Mouse (Mus musculus) T-cell, adult 2 months (primary cell): ENCODE results near the gene Vps13d.

Source experiments
- DNase-seq: peaks from one replicate; pipeline ENCODE4 v3.0.0; 2022; ENCODE audit warnings: low spot score

The Vps13d gene

DNA sequence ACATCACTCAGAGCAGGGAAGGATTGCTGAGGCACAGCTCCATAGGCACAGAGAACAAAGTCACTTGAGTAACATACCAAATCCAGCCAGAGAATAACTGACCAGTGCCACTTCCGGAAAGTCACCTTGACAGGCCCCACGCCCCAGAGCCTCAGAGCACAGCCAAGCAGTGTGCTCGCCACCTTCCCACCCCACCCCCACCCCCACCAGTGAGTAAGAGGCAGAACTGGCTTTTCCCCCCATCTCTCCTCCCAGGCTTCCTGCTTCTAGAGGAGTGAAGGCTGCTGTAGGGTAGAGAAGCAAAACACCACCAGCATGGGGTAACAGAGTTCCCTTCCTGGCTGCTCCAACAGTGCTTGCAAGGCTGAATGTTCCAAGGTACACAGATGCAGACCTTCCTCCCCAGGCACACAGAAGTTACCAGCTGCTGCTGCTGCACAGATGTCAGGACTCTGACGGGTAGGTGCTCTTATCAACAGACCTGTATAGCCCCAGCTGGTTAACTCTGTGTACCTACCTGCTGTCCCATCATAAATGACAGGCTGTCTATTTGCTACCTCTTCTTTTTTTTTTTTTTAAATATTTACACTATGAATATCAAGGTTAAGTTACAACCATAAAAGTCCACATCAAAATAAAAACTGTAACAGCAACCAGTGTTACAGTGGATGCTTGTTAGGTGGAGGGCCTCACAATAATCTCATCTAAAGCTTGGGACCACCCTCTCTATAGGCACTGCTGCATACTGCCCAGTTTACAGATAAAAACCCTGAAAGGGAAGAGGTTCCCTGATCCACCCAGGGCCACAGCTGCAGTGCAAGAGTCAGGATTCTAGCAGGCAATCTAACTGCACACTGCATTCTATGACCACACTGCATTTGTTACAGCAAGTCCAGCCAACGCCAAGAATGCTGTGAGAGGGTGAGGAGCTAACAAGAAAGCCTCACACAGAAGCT, 47.5 kb downstream of the Vps13d start:
- peak; percentile 16 for DNase-seq

DNA sequence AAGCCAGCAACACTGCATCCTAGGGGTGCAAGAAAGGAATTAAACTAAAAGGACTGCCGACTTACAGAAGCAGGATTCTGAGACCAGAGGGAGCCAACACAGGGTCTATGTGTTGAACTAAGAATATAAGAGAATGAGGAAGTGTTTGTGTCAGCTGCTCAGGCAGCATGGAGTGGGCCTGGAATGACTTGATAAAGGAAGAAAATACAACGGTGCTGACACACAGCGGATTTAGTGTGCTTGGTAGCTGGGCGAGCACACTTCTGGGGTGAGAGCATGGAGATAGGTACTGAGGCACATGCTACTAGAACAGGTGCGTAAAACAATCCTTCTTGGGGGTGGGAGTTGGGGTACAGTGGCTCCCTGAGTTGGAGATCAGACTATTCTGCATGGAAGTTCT, 51.3 kb downstream of the Vps13d start:
- no peak for DNase-seq

DNA sequence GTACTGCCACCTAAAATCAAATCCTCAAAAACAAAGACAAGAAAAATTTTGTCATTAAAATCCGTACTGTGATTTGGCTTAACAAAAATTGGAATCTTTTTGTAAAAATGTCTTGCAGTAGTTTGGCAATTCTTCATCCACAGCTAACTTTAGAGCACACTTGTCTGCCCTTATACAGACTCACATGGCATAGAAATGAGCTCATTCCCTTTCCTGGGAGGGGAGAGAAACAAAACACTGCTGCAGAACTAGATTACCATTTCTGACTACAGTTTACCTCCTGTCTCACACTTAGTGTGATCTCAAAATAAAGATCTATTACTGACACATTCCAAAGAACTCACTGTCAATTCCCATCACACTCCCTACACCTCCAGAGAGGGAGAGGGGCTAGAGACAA, 58.1 kb downstream of the Vps13d start:
- DNase-seq, result no peak

DNA sequence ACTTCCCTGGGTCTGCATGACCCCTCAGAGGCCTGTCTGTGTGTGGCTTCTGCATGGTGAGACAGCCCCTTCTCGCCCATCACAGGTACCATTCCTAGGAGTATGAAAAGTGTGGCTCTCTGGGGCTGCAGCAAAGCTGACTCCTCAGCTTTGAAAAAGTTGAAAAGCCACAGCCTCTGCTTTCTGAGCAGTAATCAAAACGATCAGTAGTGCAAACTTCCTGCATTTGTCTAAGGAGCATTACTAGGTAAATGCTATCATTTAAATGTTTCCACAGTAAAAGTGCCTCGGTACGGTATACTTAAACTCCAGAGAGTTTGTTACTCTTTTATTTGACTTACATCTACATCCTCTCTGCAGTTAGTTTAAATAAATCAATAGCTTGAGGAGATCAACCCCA, 59.3 kb downstream of the Vps13d start:
- DNase-seq, result no peak

DNA sequence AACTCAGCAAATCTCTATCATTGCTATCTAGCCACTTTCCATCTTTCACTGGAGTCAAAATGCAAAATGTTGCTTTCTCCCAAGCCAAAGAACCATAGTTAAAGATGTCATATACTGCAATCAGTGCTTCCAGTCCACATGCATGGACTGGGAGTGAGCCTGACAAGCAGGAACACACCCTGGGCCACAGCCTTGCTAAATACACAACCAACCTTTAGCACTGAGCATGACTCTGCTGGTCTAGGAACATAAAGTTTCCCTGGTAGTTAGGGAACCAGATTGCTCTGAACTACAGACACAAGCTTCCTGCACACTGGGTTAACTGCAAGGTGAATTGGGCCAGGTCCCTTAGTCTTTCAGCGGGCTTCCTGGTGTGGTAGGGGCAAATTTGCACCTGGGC, 64.0 kb downstream of the Vps13d start:
- no peak for DNase-seq

DNA sequence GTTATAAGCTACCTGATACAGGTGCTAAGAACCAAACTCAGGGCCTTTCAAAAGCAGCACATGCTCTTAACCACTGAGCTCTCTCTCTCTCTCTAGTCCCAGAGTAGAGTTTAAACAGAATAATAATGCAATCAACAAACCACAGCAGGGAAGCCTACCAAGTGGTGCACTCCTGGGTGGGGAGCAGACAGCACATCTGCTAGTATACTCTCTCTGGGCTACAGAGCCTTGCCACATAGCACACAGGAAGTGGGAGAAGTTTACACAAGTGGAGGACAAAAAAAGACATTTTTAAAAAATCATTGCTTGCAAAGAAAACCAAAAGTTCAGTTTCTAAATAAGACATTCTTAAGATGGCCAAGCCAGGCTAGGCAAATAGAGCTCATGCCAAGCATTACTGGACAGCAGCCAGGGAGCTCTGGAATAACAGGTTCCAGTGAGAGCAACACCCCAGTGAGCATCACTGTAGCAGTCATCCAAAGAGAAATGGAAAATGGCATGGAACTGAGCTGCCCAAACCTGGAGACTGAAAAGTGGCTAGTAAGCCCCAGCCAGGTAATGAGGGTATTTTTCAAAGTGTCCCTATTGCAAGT, 64.8 kb downstream of the Vps13d start:
- no peak for DNase-seq

DNA sequence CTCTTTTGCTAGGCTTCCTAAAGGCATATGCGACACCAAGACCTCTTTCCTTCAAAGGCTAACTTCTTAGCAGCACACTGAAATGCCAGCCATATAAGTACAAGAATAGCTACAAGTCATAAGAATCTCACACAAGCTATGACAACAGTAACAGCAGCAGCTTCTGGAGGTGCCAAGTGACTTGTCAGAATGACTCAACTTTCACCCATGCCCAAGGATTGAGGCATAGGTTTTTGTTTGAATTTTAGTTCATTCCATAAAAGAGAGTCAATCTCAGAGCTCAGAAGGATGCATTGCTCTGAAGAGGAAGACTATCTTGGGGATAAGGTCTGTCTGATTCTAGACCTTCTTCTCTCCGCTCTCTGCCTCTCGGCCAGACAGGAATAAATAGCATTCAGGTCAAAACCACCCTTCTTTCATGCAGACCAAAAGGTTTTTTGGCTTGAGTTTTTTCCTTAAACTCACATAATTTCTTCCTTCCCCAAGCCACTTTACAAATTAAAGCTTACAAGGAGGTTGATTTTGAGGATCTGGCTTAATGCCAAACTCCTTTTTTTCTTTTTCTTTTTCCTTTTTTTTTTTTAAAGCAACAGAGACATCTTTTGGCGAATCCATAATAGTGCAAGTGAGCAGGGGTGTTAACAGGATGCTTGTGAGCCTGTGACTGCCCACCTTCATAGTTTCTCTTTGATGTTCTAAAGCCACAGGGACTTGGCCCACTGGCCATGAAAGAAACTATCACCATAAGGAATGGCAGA, 69.2 kb downstream of the Vps13d start:
- no peak for DNase-seq

DNA sequence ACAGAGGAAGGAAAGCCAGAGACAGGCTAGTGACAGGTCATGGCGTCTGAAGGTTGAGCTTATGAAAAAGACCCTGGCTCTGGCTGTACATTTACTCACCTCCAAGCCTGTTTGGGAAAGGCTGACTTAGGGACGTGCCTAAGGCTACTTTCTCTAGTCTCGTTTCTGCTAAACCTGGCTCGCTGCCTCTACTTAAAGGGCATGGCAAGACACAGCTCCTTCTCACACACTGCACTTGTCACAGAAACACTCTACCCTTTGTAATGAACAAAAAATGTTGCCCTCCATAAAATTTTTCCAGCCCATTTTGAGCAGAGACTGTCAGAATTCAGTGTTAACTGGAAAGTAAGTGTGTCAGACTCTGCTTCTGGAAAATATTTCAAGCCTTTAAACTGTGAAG, 70.4 kb downstream of the Vps13d start:
- no peak for DNase-seq

DNA sequence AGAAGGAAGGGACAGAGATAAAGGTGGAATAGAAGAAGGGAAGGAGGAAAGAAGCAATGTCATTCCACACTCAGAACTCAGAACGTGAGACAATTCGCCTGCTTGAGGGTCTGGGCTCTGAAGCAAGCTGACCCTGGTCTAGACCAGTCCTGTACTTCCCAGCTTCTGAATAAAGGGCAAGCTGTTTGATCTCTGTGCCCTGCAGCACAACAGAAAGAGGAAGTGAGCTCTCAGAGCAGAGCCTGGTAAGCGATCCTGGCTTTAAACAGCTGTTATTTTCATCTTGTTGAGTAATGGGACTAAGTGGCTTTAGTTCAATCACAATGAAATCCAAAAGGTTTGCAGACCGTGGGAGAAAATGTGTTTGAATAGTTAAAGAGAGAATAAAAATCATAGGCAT, 83.2 kb downstream of the Vps13d start:
- DNase-seq, result no peak

DNA sequence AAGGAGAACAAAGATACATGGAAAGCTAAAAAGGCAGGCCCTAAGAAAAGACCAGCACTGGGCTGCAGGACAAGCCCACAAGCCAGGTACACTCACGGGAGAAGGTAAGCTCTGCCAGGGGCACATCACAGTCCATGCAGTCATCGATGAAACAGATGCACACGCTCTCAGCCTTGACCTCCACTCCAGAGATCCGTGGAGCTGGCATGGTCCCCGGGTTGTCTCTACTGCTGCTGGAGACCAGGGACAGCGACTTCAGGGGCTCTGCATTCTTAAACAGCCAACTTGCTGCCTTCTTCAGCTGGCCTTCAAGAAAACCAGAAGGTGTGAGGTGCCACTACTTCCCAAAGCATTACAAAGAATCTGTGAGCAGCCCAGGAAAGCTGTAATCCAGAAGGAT, 84.1 kb downstream of the Vps13d start:
- DNase-seq, result no peak

DNA sequence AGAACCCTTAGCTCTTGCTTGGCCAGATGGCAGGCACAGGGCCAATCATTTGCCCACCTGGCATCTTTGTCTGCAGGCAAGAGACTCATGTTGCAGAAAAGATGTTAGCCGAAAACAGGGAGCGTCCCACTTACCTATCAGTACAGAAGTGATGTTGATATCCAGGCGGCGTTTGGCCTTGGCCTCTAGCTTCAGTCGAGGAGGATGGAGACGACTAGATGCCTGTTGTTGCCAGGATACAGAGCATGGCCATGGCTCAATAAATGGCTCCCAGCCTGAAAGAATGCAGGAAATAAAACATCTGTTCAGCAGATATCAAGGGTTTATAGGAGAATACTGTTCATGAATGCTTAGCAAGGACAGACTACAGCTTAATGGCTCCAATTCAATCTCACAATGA, 88.0 kb downstream of the Vps13d start:
- no peak for DNase-seq

DNA sequence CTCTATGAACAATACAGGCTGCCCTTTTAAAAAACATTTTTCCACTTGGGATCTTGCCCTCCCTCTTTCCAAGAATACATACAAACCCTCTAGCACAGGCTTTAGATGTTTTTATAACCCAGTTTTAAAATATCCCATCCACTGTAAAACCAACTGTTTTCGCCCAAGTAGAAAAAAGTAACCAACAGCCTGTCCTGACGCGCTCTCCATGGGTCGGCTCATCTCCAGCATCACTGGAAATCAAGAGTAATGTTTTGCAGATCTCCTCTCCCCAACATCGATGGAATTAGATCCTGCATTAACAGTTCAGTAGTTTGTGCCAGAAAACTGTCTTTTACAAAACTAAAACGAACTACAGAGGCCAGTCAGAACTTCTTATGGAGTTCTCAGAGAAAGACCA, 89.5 kb downstream of the Vps13d start:
- no peak for DNase-seq

DNA sequence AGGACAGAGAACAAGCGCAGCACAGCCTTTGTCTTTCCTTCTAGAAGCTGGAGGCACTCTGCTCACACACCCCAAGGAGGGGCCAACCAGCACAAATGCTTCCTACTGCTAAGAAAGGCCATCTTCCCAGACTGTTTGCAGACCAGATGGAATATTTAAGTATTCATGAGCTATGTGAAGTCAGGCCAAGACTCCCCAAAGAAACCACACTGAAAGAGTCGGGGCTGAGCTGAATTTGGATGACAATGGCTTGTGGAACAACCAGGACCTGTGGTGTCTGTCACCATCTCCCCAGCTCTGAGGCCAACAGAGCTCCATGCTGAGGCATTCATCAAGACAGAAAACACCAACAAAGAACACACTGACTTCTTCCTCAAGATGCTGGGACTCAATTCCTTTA, 89.9 kb downstream of the Vps13d start:
- no peak for DNase-seq

DNA sequence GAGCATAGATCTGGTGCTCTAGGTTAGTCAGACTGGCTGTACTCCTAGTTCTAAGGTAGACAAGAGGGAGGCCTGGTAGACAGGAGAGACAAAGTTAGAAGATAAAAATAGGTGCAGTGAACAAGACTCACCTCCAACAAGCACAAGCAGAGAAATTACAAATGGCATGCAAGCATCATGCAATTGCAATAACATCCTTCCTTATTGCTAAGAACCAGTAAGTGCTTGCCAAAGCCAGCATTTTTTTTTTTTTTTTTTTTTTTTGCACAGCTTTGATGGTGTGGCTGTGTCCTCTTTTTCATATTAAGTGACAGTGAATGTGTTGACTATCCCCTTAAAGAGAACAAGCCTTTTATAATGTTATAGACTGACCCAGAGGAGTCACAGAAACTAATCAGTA, 91.2 kb downstream of the Vps13d start:
- no peak for DNase-seq

DNA sequence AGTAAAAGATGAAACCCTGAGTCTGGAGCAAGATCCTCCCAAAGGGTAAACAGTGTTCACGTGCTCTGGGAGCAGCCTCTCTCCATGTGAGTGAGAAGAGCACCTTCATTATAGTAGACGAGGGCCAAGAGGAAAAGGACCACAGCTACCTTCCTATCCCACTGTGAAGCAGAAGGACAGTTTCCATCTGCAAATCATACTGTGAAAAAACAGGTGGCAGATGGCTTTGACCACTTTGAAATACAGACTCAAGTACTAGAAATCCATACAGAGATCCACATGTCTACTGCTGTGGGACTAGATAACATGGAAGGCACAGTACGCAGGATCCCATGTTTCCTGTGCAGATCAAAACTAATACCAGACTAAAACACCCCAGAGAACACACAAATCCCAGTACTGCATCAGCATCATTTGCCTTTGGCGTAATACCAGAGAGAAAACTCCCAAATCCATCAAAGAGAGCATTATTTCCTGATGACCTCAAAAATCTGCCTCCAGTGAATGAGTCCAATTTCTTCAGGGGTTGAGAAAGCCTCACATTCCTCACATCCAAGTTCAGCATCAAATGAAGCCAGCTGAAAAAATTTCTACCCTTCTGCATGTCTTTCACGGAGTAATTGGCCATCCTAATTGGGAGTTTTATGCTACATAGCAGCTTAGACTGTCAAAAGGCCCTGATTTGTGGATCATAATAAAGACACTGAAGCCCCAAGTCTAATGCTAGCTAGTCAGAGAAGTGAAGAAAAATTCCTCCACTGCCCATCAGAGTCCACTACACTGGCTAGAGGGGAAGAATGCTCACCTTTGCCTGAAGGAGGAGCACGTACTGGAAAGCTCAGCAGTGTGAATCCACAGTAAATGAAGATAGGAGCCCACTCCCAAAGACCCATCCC, 92.7 kb downstream of the Vps13d start:
- DNase-seq, result no peak

DNA sequence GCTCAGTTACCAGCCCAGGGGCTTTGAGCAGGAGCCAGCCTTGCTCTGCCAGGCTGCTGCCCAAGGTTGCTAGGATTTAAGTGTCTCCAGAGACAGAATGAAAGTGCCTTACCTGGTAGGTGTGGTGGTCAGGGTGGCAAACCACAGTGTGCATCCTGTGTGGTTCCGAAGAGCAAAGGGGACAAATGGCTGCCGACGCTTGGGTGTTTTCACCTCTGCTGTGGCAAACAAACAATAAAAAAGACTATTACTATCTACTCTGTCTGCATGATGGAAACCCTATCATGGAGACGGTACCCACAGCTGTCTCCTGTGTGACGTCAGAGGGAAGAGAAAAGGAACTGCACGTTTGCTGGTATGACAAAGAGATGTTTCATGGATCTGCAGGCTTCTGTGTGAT, 95.0 kb downstream of the Vps13d start:
- peak; percentile 49 for DNase-seq

DNA sequence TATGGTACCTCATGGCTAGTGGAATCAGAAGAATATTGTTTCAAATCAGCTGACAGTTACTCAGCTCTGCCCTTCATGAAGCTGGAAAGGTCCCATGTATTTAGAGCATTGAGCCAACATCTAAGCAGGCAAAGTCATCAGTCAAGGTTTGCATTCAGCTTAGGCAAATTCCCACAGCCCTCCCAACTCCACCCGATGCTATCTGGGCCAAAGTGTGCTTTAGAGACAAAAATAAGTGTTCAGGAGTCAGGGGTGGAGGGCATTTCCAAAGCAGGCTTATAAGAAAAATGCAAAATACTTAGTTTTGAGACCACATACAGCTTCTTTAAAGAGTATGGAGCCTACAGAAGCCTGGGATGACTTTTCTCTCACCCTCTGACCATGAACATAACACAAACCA, 95.5 kb downstream of the Vps13d start:
- no peak for DNase-seq

DNA sequence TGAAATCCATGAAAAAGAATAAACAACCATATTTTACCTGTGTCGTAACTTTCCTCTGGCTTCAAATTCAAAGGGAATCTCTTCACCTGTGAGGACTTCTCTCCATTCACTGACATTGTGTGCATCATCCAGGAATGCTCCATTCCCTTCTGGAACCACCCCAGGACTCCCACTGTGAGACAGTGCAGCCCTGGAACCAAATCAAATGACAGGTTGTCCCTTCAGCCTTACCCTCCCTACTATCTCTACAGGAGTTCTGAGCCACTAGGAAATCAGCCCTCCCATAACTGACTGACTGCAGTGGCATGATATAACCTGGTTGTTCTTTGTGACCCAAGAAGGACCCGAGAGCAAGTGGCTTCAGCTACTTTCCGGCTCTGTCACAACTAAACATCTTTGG, 96.8 kb downstream of the Vps13d start:
- no peak for DNase-seq

DNA sequence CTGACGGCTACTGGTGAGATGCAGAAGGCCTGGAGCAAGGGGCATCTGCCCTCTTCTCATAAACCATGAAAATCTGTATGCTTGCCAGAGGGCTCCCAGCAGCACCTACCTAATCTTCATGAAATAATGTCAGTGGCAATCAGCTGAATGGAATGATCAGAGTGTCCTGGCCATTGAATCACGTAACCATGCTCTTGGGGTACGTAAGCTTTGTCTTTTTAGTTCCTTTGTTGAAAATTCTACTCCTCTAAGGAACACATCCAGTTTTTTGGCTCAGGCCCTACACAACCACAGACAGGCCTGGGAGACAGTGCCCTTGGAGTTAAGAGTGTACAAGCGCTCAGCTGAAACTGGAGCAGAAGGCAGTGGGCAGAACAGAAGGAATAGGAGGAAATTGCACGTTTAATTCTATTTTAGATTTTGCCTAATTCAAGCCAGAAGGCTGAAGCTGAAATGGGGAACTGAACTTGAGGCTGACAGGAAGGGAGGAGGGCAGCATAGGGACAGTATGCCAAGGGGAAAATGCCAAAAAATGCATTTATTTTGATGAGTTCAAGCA, 98.2 kb downstream of the Vps13d start:
- no peak for DNase-seq

DNA sequence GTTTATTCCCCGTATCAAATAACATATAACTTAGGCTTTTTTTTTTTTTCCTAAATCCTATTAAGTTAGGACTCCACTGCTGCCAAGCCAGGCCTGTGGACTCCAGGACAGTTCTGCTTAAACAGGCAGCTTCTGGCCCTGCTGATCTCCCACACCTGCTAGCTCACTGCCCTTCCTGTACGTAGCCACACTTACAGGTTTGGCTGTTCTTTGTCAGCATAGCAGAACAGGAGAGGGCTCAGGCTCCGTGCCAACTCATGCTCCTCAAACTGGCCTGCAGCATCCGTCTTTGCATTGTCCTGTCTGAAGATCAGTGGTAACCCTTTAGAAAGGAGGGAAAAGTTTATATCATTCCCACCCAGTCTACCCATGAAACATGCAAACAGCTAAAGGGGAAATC, 108.3 kb downstream of the Vps13d start:
- DNase-seq, result no peak

DNA sequence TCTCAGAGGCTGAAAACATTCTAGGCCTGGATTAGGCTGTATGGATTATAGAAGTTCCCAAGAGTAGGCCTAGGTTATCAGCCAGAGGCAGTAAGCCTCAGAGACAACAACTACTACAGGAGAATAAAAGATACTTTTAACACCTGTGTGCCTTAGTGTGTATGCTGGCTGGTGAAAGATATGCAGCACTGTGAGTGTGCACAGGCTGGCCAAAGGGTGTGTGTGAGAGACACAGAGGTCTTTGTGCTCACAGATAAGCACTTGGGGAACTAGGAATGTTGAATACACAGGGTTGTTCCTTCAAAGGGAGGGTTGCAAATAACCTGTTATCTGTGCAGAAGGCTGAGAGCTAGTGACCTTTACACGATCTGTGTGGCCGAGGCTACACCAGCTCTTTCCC, 115.5 kb downstream of the Vps13d start:
- DNase-seq, result no peak

DNA sequence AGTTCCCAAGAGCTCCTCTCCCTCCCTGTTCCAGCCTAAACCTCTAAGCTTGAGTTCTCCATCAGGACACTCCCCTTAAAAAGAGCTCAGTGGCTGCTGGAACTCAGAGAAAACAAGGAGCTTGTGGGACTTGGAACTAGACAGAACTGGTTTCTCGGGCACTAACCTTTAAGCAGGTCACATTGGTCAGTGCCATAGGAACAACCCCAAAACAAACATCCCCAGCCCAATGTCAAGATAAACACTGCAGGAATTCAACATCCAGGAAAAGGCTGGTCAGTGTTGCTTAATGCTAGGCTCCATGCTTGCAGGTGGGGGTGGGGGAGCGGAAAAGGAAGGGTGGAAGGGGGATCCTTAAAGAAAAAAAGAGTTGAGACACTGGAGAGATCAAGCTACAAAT, 120.5 kb downstream of the Vps13d start:
- DNase-seq, result no peak
